ENCODE assay signal across 21 mouse cellular contexts in the genomic region with DNA sequence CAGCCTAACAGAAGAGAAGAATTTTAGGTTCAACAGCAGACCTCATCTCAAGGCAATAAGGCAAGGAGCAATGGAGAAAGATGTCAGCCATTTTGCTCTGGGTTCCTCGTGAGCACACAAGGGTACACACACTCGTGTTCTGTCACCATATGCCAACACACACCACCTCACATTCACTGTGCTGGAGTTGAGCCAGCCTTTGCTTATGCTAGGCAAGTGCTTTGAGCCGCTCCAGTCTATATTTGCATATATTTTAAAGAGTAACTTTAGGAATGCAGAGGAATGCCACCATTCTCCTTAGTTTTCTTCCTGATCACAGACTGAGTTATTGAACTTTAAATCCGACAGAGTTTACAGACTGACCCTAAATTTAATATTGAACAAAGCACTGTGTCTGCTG.
DNase-seq lines count a peak whose midpoint lies in the region; ATAC-seq and TF ChIP-seq lines count a peak whose summit lies in the region.
"Had no signal": no experiment of that assay in that cellular context is flagged by ENCODE, and none has a peak within 500 bp of the region (broad histone marks: within the 10 kb centered on the region; RNA-seq: fewer than 3 reads in every experiment).

No protein-coding gene starts in this region.

- no peak overlapping the region for H3K4me3 ChIP-seq in kidney, embryonic 15.5 days (replicated peaks)
- H3K4me3 ChIP-seq in kidney, adult 2 months (ENCODE audit: insufficient read depth, low read depth, low read length) = no peak overlapping the region
- H3K4me3 ChIP-seq in gastrocnemius, adult 2 months = no peak overlapping the region
- H3K4me3 ChIP-seq: embryonic facial prominence, embryonic 13.5 days; forebrain, embryonic 13.5 days; heart, embryonic 10.5 days; hindbrain, embryonic 12.5 days had no signal

- H3K4me2 ChIP-seq in kidney, embryonic 15.5 days = no peak overlapping the region
- H3K4me2 ChIP-seq: embryonic facial prominence, embryonic 13.5 days; forebrain, embryonic 13.5 days; hindbrain, embryonic 12.5 days had no signal

- no peaks in the 10 kb centered on the region for H3K27me3 ChIP-seq in kidney, embryonic 15.5 days
- no peaks in the 10 kb centered on the region for H3K27me3 ChIP-seq in kidney, adult 2 months (replicated peaks; ENCODE audit: control insufficient read depth, insufficient read depth, low read length)
- H3K27me3 ChIP-seq: embryonic facial prominence, embryonic 13.5 days; forebrain, embryonic 13.5 days; hindbrain, embryonic 12.5 days had no signal

- no peaks in the 10 kb centered on the region; the same call in 1 of the 2 replicates for H3K36me3 ChIP-seq in kidney, embryonic 15.5 days
- H3K36me3 ChIP-seq in kidney, adult 2 months (ENCODE audit: control insufficient read depth, insufficient read depth, low read length) = no peaks in the 10 kb centered on the region
- H3K36me3 ChIP-seq: embryonic facial prominence, embryonic 13.5 days; heart, embryonic 10.5 days; hindbrain, embryonic 12.5 days had no signal

- H3K4me1 ChIP-seq in kidney, embryonic 15.5 days = peaks cover 10% of the 10 kb centered on the region; the same call in 1 of the 2 replicates
- no peaks in the 10 kb centered on the region; the same call in 1 of the 2 replicates for H3K4me1 ChIP-seq in kidney, adult 2 months (ENCODE audit: control insufficient read depth, insufficient read depth, low read length)
- H3K4me1 ChIP-seq: embryonic facial prominence, embryonic 13.5 days; forebrain, embryonic 13.5 days; hindbrain, embryonic 12.5 days had no signal

- intact Hi-C loops in gastrocnemius, adult 2 months (cut with DNase I) = no loop called here

- peak; percentile 40 for DNase-seq in kidney, adult 18-20 months
- DNase-seq in kidney, adult 2 months = peak; percentile 50
- DNase-seq in kidney, adult 9 months = peak; percentile 17
- DNase-seq in kidney, postnatal 25 days = peak; percentile 62 to 68
- DNase-seq in gastrocnemius, adult 2 months = no peak
- no peak for DNase-seq in spleen, postnatal 14 days (ENCODE audit: low spot score in 2 of 2)
- DNase-seq: adrenal gland, adult 2 months; adrenal gland, postnatal 36 days; cerebellum, adult 11 months; cerebellum, adult 8-10 months; cerebellum, postnatal 36 days; gastrocnemius, postnatal 10 days; heart, adult 18-20 months; heart, postnatal 10 days; heart, postnatal 4 days had no signal

- no peak for TF ChIP-seq CTCF in kidney, adult 2 months (conservative IDR thresholded peaks at IDR 0.05; ENCODE audit: insufficient read depth, insufficient read length, low read depth, low read length)
- no peak for TF ChIP-seq CTCF in gastrocnemius, adult 2 months (IDR thresholded peaks at IDR 0.05)

- no peak overlapping the region for H3K9ac ChIP-seq in kidney, embryonic 15.5 days
- H3K9ac ChIP-seq: embryonic facial prominence, embryonic 13.5 days; forebrain, embryonic 13.5 days; hindbrain, embryonic 12.5 days had no signal

- no peaks in the 10 kb centered on the region for H3K9me3 ChIP-seq in kidney, embryonic 15.5 days (replicated peaks)
- H3K9me3 ChIP-seq: embryonic facial prominence, embryonic 13.5 days; forebrain, embryonic 13.5 days; heart, embryonic 10.5 days; hindbrain, embryonic 12.5 days had no signal

- H3K27ac ChIP-seq in kidney, embryonic 15.5 days = no peak overlapping the region
- no peak overlapping the region for H3K27ac ChIP-seq in kidney, adult 2 months (ENCODE audit: insufficient read depth, low read depth, low read length)
- H3K27ac ChIP-seq in gastrocnemius, adult 2 months = no peak overlapping the region
- H3K27ac ChIP-seq: embryonic facial prominence, embryonic 13.5 days; forebrain, embryonic 13.5 days; heart, embryonic 10.5 days; hindbrain, embryonic 12.5 days had no signal

- no peak for TF ChIP-seq POLR2A in kidney, adult 2 months (IDR thresholded peaks at IDR 0.05; ENCODE audit: low read depth, low read length)

- WGBS in kidney, embryonic 15.5 days = 79% methylated on average over 4 of the region's 4 CpGs
- WGBS in kidney, adult 2 months = 40% methylated on average over 4 of the region's 4 CpGs

- no peak for ATAC-seq in kidney, embryonic 15.5 days (replicated peaks; ENCODE audit: low FRiP score)
- ATAC-seq in megakaryocyte progenitor cell, adult 5-6 weeks (replicated peaks; ENCODE audit: poor library complexity) = no peak
- ATAC-seq: forebrain, embryonic 13.5 days had no signal

Comparison
In these comparisons a context has a peak if more than half of its experiments do, and no peak if none do; other contexts are left out.
1. DNase-seq: peak in kidney, adult 18-20 months (single experiment), kidney, adult 2 months (single experiment), kidney, adult 9 months (single experiment) and kidney, postnatal 25 days (2 of 2); none in gastrocnemius, adult 2 months (single experiment) and spleen, postnatal 14 days (0 of 2).